Mouse (Mus musculus) intestine, postnatal 0 days (tissue): ENCODE data around the gene Gm6034. TPM values are rescaled to one million over a fixed set of nuclear protein-coding genes. Genes with fewer than 3 reads are reported as not detected.
"Not testable (repeated sequence)": the region's sequence is repeated elsewhere in the genome, so short reads cannot be mapped to it uniquely, and the experiment has no call there.

Experiments
- ATAC-seq: fragments of 200-750 bp; cut with Nextera tagmentation; 2 replicates; pipeline ENCODE4 v1.8.0; 2017; ENCODE audit warnings: mild to moderate bottlenecking, moderate TSS enrichment, moderate library complexity
- H3K27ac ChIP-seq: fragments of 300-500 bp; sonication (generic); 2 replicates; pipeline ENCODE4 v1.5.1; 2014; ENCODE audit warnings: mild to moderate bottlenecking, low read depth, low read length, moderate library complexity
- H3K27me3 ChIP-seq: fragments of 300-500 bp; sonication (generic); replicated peaks from 2 replicates; pipeline ENCODE4 v1.6.1; 2014; ENCODE audit warnings: low read length, mixed read lengths; ENCODE audit not compliant: control insufficient read depth, insufficient read depth
- H3K36me3 ChIP-seq: fragments of 300-500 bp; sonication (generic); 2 replicates; pipeline ENCODE4 v1.6.1; 2014; ENCODE audit warnings: mild to moderate bottlenecking, moderate library complexity; ENCODE audit not compliant: control insufficient read depth, insufficient read depth
- H3K4me1 ChIP-seq: fragments of 300-500 bp; sonication (generic); replicated peaks from 2 replicates; pipeline ENCODE4 v1.6.1; 2014; ENCODE audit warnings: antibody characterized with exemption, low read length, mixed read lengths; ENCODE audit not compliant: control insufficient read depth, insufficient read depth
- H3K4me2 ChIP-seq: fragments of 300-500 bp; sonication (generic); replicated peaks from 2 replicates; pipeline ENCODE4 v1.6.1; 2014; ENCODE audit warnings: low read depth, mild to moderate bottlenecking, moderate library complexity
- H3K4me3 ChIP-seq: fragments of 300-500 bp; sonication (generic); 2 replicates; pipeline ENCODE4 v1.5.1; 2014; ENCODE audit warnings: low read depth, low read length
- H3K9ac ChIP-seq: fragments of 300-500 bp; sonication (generic); 2 replicates; pipeline ENCODE4 v1.6.1; 2014; ENCODE audit warnings: mild to moderate bottlenecking, low read depth, low read length
- H3K9me3 ChIP-seq: fragments of 300-500 bp; sonication (generic); 2 replicates; pipeline ENCODE4 v1.6.1; 2016; ENCODE audit warnings: mixed run types; ENCODE audit not compliant: control insufficient read depth
- CTCF ChIP-seq: sonication (generic); IDR thresholded peaks from 2 replicates; pipeline ENCODE4 v1.5.1; 2016; ENCODE audit warnings: low read depth, mild to moderate bottlenecking, control low read depth, antibody characterized with exemption, moderate library complexity
- WGBS: fragments of 180-500 bp; shearing (Covaris S2); extraction: QIAGEN DNeasy Blood & Tissue Kit; methylation state at CpG from one replicate; pipeline ENCODE4 v1.1.7; 2014; 5-methylcytosine and 5-hydroxymethylcytosine counted together
- polyA plus RNA-seq: library from polyadenylated mRNA; unstranded; fragments of >200 nt; fragmentation: Nextera tagmentation; extraction: Ambion mirVana; gene quantifications from 2 replicates; pipeline ENCODE4 v1.2.1, GENCODE M21; 2015

The Gm6034 gene
- polyA plus RNA-seq, 1 experiment from 2014 or later = 3.1 TPM

- H3K4me2 ChIP-seq = no peak overlapping the region
- no peak overlapping the region for H3K4me3 ChIP-seq
- H3K27ac ChIP-seq = no peak overlapping the region
- no peak for TF ChIP-seq CTCF
- ATAC-seq = no peak
- peaks cover 8% of the 10 kb centered on the region for H3K4me1 ChIP-seq
- H3K36me3 ChIP-seq = no peaks in the 10 kb centered on the region
- H3K27me3 ChIP-seq = no peaks in the 10 kb centered on the region
- H3K9ac ChIP-seq = no peak overlapping the region
- no peaks in the 10 kb centered on the region for H3K9me3 ChIP-seq
- WGBS = 78% methylated on average over 6 of the region's 6 CpGs
Observed at GRCm38 (mm10) chr17:35998545-35999305, 44.0 kb upstream of the Gm6034 start.

GRCm38 (mm10) chr17:35999356-35999755, 43.4 kb upstream of the Gm6034 start:
- 84% methylated on average over 7 of the region's 7 CpGs for WGBS
- no peak for ATAC-seq
- no peaks in the 10 kb centered on the region for H3K9me3 ChIP-seq
- no peaks in the 10 kb centered on the region for H3K27me3 ChIP-seq
- no peak overlapping the region for H3K9ac ChIP-seq
- H3K4me3 ChIP-seq = no peak overlapping the region
- no peak overlapping the region for H3K27ac ChIP-seq
- H3K4me2 ChIP-seq = no peak overlapping the region
- no peak for TF ChIP-seq CTCF
- H3K36me3 ChIP-seq = no peaks in the 10 kb centered on the region
- H3K4me1 ChIP-seq = peaks cover 8% of the 10 kb centered on the region

- Histone ChIP-seq H3K27ac (no peak overlapping the region), H3K9ac (no peak overlapping the region), H3K27me3 (no peaks in the 10 kb centered on the region), H3K36me3 (no peaks in the 10 kb centered on the region), H3K4me3 (no peak overlapping the region), H3K9me3 (no peaks in the 10 kb centered on the region), H3K4me2 (no peak overlapping the region), H3K4me1 (peaks cover 8% of the 10 kb centered on the region)
- no peak for TF ChIP-seq CTCF
- 46% methylated on average over 4 of the region's 4 CpGs for WGBS
- no peak for ATAC-seq
Observed at GRCm38 (mm10) chr17:36000349-36000748, 42.4 kb upstream of the Gm6034 start.

DNA sequence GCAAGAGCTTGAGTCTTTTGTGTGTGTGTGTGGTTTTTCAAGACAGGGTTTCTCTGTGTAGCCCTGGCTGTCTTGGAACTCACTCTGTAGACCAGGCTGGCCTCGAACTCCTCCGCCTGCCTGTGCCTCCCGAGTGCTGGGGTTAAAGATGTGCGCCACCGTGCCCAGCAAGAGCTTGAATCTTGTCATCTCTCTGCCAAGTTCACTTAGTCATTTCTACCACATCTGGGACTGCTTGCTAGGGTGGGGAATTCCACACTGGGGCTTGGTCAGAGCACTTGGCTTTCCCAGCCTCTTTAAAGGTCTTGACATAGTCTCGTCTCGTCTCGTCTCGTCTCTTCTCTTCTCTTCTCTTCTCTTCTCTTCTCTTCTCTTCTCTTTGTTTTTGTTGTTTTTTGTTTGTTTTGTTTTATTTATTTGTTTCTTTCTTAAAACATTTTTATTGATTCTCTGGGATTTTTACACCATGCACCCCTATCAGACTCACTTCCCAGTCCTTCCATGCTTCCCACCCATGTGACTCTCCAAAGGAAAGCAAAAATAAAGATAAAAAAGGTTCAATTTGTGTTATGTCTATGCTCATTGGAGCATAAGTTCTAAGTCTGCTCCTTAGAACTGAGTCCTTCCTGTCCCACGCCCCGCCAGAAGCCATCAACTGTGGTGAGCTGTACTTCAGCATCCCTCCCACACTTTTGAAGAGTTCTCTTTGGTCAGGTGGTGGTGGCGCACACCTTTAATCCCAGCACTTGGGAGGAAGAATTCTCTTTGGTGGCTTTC, 41.5 kb upstream of the Gm6034 start:
- Histone ChIP-seq H3K4me3 (no peak overlapping the region), H3K4me1 (peaks cover 8% of the 10 kb centered on the region), H3K9me3 (no peaks in the 10 kb centered on the region), H3K36me3 (no peaks in the 10 kb centered on the region), H3K27ac (no peak overlapping the region), H3K4me2 (no peak overlapping the region), H3K27me3 (no peaks in the 10 kb centered on the region), H3K9ac (no peak overlapping the region)
- ATAC-seq = no peak
- 86% methylated on average over 12 of the region's 12 CpGs for WGBS
- no peak for TF ChIP-seq CTCF

DNA sequence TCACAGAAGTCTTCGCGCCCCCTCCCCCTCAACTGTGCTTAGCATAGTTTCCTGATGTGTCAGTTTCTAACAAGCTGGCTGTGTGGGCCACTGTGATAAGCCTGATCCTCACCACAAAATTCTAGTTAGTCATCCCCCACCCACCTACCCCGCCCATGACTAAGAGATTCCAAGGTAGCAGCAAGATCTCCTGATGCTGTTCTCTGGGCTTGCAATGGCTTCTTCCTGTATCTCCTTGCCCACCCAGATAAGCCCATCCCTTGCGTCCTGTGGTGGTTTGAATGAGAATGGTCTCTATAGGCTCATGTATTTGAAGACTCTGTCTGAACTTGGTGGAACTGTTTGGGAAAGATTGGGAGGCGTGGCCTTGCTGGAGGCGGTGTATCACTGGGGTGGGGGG, 40.8 kb upstream of the Gm6034 start:
- TF ChIP-seq CTCF = no peak
- H3K4me1 ChIP-seq = peaks cover 8% of the 10 kb centered on the region
- H3K9ac ChIP-seq = no peak overlapping the region
- H3K9me3 ChIP-seq = no peaks in the 10 kb centered on the region
- 98% methylated on average over 6 of the region's 6 CpGs for WGBS
- H3K4me2 ChIP-seq = no peak overlapping the region
- H3K27ac ChIP-seq = no peak overlapping the region
- no peaks in the 10 kb centered on the region for H3K36me3 ChIP-seq
- no peaks in the 10 kb centered on the region for H3K27me3 ChIP-seq
- no peak overlapping the region for H3K4me3 ChIP-seq
- no peak for ATAC-seq

DNA sequence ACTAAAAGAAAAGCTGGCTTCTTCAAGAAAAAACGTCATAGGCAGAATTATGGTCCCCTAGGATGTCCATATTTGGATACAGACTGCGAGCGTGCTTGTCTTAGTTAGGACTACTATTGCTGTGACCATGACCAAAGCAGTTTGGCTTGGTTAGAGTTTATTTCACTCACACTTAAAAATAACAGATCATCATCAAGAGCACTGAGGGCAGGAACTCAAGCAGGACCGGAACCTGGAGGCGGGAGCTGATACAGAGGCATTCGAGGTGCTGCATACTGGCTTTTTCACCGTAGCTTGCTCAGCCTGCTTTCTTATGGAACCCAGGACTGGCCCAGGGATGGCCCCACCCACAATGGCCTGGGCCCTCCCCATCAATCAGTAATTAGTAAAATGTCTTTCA, 39.4 kb upstream of the Gm6034 start:
- no peak for ATAC-seq
- no peak for TF ChIP-seq CTCF
- H3K9me3 ChIP-seq = no peaks in the 10 kb centered on the region
- no peaks in the 10 kb centered on the region for H3K4me1 ChIP-seq
- no peak overlapping the region for H3K27ac ChIP-seq
- no peaks in the 10 kb centered on the region for H3K27me3 ChIP-seq
- H3K4me3 ChIP-seq = no peak overlapping the region
- H3K36me3 ChIP-seq = no peaks in the 10 kb centered on the region
- no peak overlapping the region for H3K9ac ChIP-seq
- H3K4me2 ChIP-seq = no peak overlapping the region
- 94% methylated on average over 7 of the region's 7 CpGs for WGBS

DNA sequence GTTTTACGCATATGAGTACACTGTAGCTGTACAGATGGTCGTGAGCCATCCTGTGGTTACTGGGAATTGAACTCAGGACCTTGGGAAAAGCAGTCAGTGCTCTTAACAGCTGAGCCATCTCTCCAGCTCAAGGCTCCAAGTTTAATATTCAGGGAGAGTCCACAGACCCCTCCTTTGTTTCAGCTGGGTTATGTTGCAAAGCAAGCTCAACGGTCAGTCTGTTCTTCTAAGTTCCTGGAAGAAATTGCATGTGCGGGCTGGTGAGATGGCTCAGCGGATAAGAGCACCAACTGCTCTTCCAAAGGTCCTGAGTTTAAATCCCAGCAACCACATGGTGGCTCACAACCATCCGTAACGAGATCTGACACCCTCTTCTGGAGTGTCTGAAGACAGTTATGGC, 38.4 kb upstream of the Gm6034 start:
- not testable (repeated sequence) for H3K36me3 ChIP-seq, H3K27me3 ChIP-seq, H3K4me2 ChIP-seq, H3K9me3 ChIP-seq, H3K4me3 ChIP-seq, H3K4me1 ChIP-seq, H3K9ac ChIP-seq, ATAC-seq, H3K27ac ChIP-seq
- WGBS = 84% methylated on average over 7 of the region's 7 CpGs
